Mouse (Mus musculus) midbrain, embryonic 10.5 days (tissue): Measurements from ENCODE around the gene Trrap. TPM values are rescaled to one million over a fixed set of nuclear protein-coding genes. Genes with fewer than 3 reads are reported as not detected.

Source experiments
- DNase-seq: peaks from one replicate; pipeline ENCODE4 v3.0.0-alpha.2; 2017; ENCODE audit warnings: low spot score
- H3K27ac ChIP-seq: fragments of 300-500 bp; sonication (generic); replicated peaks from 2 replicates; pipeline ENCODE4 v1.5.1; 2016; ENCODE audit warnings: mild to moderate bottlenecking
- H3K27me3 ChIP-seq: fragments of 300-500 bp; sonication (generic); 2 replicates; pipeline ENCODE4 v1.6.1; 2016; ENCODE audit warnings: low read depth, mild to moderate bottlenecking; ENCODE audit not compliant: poor library complexity, severe bottlenecking
- H3K36me3 ChIP-seq: fragments of 300-500 bp; sonication (generic); 2 replicates; pipeline ENCODE4 v1.6.1; 2016; ENCODE audit warnings: mild to moderate bottlenecking, moderate library complexity
- H3K4me1 ChIP-seq: fragments of 300-500 bp; sonication (generic); 2 replicates; pipeline ENCODE4 v1.6.1; 2016
- H3K4me3 ChIP-seq: fragments of 300-500 bp; sonication (generic); 2 replicates; pipeline ENCODE4 v1.5.1; 2016; ENCODE audit warnings: mild to moderate bottlenecking, moderate library complexity
- H3K9me3 ChIP-seq: fragments of 300-500 bp; sonication (generic); replicated peaks from 2 replicates; pipeline ENCODE4 v1.6.1; 2016; ENCODE audit warnings: mild to moderate bottlenecking
- WGBS: fragments of 180-500 bp; shearing (Covaris S2); methylation state at CpG from one replicate; pipeline ENCODE4 v1.1.7; 2016; 5-methylcytosine and 5-hydroxymethylcytosine counted together
- polyA plus RNA-seq: library from polyadenylated mRNA; unstranded; fragments of >200 nt; fragmentation: Nextera tagmentation; extraction: Ambion mirVana; gene quantifications from 2 replicates; pipeline ENCODE4 v1.2.1, GENCODE M21; 2016

Gene Trrap
- polyA plus RNA-seq, 1 experiment from 2014 or later = 69.8 TPM

- Histone ChIP-seq H3K4me1 (no peaks in the 10 kb centered on the region), H3K27ac (no peak overlapping the region), H3K27me3 (no peaks in the 10 kb centered on the region), H3K9me3 (0 out of 2 replicates have a peak, but pooled peaks cover 4% of the 10 kb centered on the region), H3K4me3 (no peak overlapping the region), H3K36me3 (peaks cover 99% of the 10 kb centered on the region)
- 87% methylated on average over 5 of the region's 5 CpGs for WGBS
- no peak for DNase-seq
Observed at GRCm38 (mm10) chr5:144853931-144854330, 86.4 kb downstream of the Trrap start.

- peaks cover 99% of the 10 kb centered on the region for H3K36me3 ChIP-seq
- no peak overlapping the region for H3K27ac ChIP-seq
- no peak for DNase-seq
- no peaks in the 10 kb centered on the region for H3K4me1 ChIP-seq
- WGBS = 82% methylated on average over 6 of the region's 6 CpGs
- H3K4me3 ChIP-seq = no peak overlapping the region
- H3K27me3 ChIP-seq = no peaks in the 10 kb centered on the region
- peaks cover 13% of the 10 kb centered on the region; the same call in 1 of the 2 replicates for H3K9me3 ChIP-seq
Observed at GRCm38 (mm10) chr5:144855936-144856335, 88.4 kb downstream of the Trrap start.

GRCm38 (mm10) chr5:144858527-144858926 lies 91.0 kb downstream of the Trrap start:
- WGBS = 98% methylated on average over 15 of the region's 15 CpGs
- Histone ChIP-seq H3K27ac (no peak overlapping the region), H3K36me3 (peaks cover 78% of the 10 kb centered on the region)

GRCm38 (mm10) chr5:144859284-144859683 lies 91.8 kb downstream of the Trrap start:
- Histone ChIP-seq H3K4me3 (no peak overlapping the region), H3K36me3 (peaks cover 71% of the 10 kb centered on the region), H3K27ac (no peak overlapping the region), H3K9me3 (peaks cover 14% of the 10 kb centered on the region; the same call in 1 of the 2 replicates), H3K4me1 (no peaks in the 10 kb centered on the region), H3K27me3 (no peaks in the 10 kb centered on the region)
- 98% methylated on average over 9 of the region's 9 CpGs for WGBS
- no peak for DNase-seq

More at GRCm38 (mm10) chr5:144858527-144858926, 91.0 kb downstream of the Trrap start:
- H3K4me3 ChIP-seq = no peak overlapping the region
- no peak for DNase-seq
- peaks cover 14% of the 10 kb centered on the region; the same call in 1 of the 2 replicates for H3K9me3 ChIP-seq
- no peaks in the 10 kb centered on the region for H3K27me3 ChIP-seq
- no peaks in the 10 kb centered on the region for H3K4me1 ChIP-seq

GRCm38 (mm10) chr5:144860913-144861312 lies 93.4 kb downstream of the Trrap start:
- peaks cover 14% of the 10 kb centered on the region; the same call in 1 of the 2 replicates for H3K9me3 ChIP-seq
- peaks cover 56% of the 10 kb centered on the region for H3K36me3 ChIP-seq
- no peaks in the 10 kb centered on the region for H3K27me3 ChIP-seq
- no peak overlapping the region for H3K4me3 ChIP-seq
- H3K4me1 ChIP-seq = no peaks in the 10 kb centered on the region
- no peak overlapping the region for H3K27ac ChIP-seq
- DNase-seq = no peak
- 95% methylated on average over 8 of the region's 8 CpGs for WGBS

GRCm38 (mm10) chr5:144866923-144867322 lies 99.4 kb downstream of the Trrap start:
- H3K4me3 ChIP-seq = no peak overlapping the region
- WGBS = 94% methylated on average over 8 of the region's 8 CpGs
- peaks cover 4% of the 10 kb centered on the region for H3K36me3 ChIP-seq
- no peaks in the 10 kb centered on the region for H3K4me1 ChIP-seq
- DNase-seq = no peak
- H3K27me3 ChIP-seq = no peaks in the 10 kb centered on the region
- H3K9me3 ChIP-seq = no peaks in the 10 kb centered on the region
- no peak overlapping the region for H3K27ac ChIP-seq

- Histone ChIP-seq H3K27me3 (no peaks in the 10 kb centered on the region), H3K27ac (no peak overlapping the region), H3K9me3 (no peaks in the 10 kb centered on the region), H3K36me3 (peaks cover 4% of the 10 kb centered on the region), H3K4me3 (no peak overlapping the region), H3K4me1 (peaks cover 6% of the 10 kb centered on the region; the same call in 1 of the 2 replicates)
- 68% methylated on average over 7 of the region's 7 CpGs for WGBS
- DNase-seq = no peak
Observed at GRCm38 (mm10) chr5:144869466-144869865, 101.9 kb downstream of the Trrap start.

- Histone ChIP-seq H3K27ac (no peak overlapping the region), H3K36me3 (peaks cover 4% of the 10 kb centered on the region), H3K4me3 (no peak overlapping the region), H3K9me3 (no peaks in the 10 kb centered on the region), H3K27me3 (no peaks in the 10 kb centered on the region), H3K4me1 (peaks cover 11% of the 10 kb centered on the region)
- 86% methylated on average over 7 of the region's 7 CpGs for WGBS
- DNase-seq = no peak
Observed at GRCm38 (mm10) chr5:144870782-144871181, 103.2 kb downstream of the Trrap start.

GRCm38 (mm10) chr5:144871775-144872174 lies 104.2 kb downstream of the Trrap start:
- no peak overlapping the region for H3K4me3 ChIP-seq

GRCm38 (mm10) chr5:144872326-144872725 lies 104.8 kb downstream of the Trrap start:
- no peak for DNase-seq
- peaks cover 11% of the 10 kb centered on the region for H3K4me1 ChIP-seq

More at GRCm38 (mm10) chr5:144871775-144872174, 104.2 kb downstream of the Trrap start:
- peaks cover 11% of the 10 kb centered on the region for H3K4me1 ChIP-seq
- no peaks in the 10 kb centered on the region for H3K27me3 ChIP-seq
- H3K27ac ChIP-seq = no peak overlapping the region
- DNase-seq = no peak
- no peaks in the 10 kb centered on the region for H3K9me3 ChIP-seq
- H3K36me3 ChIP-seq = peaks cover 2% of the 10 kb centered on the region
- 97% methylated on average over 1 of the region's 1 CpGs for WGBS

GRCm38 (mm10) chr5:144872867-144873266 lies 105.3 kb downstream of the Trrap start:
- DNase-seq = no peak
- WGBS = 76% methylated on average over 3 of the region's 3 CpGs
- no peaks in the 10 kb centered on the region for H3K27me3 ChIP-seq
- H3K27ac ChIP-seq = peak overlapping the region; percentile 13; the same call in 1 of the 2 replicates
- peaks cover 11% of the 10 kb centered on the region for H3K4me1 ChIP-seq
- peaks cover 13% of the 10 kb centered on the region for H3K36me3 ChIP-seq
- H3K9me3 ChIP-seq = no peaks in the 10 kb centered on the region
- H3K4me3 ChIP-seq = no peak overlapping the region

More at GRCm38 (mm10) chr5:144872326-144872725, 104.8 kb downstream of the Trrap start:
- H3K27me3 ChIP-seq = no peaks in the 10 kb centered on the region
- peak overlapping the region; percentile 13; the same call in 1 of the 2 replicates for H3K27ac ChIP-seq
- WGBS = 83% methylated on average over 5 of the region's 5 CpGs
- H3K9me3 ChIP-seq = no peaks in the 10 kb centered on the region
- peaks cover 8% of the 10 kb centered on the region for H3K36me3 ChIP-seq
- H3K4me3 ChIP-seq = no peak overlapping the region

GRCm38 (mm10) chr5:144875227-144875626 lies 107.7 kb downstream of the Trrap start:
- Histone ChIP-seq H3K4me1 (peaks cover 11% of the 10 kb centered on the region), H3K27me3 (no peaks in the 10 kb centered on the region), H3K36me3 (peaks cover 35% of the 10 kb centered on the region), H3K4me3 (no peak overlapping the region), H3K9me3 (no peaks in the 10 kb centered on the region), H3K27ac (no peak overlapping the region)
- no peak for DNase-seq
- 87% methylated on average over 6 of the region's 6 CpGs for WGBS

GRCm38 (mm10) chr5:144875892-144876291 lies 108.4 kb downstream of the Trrap start:
- Histone ChIP-seq H3K27ac (no peak overlapping the region), H3K9me3 (no peaks in the 10 kb centered on the region), H3K4me3 (no peak overlapping the region), H3K36me3 (peaks cover 42% of the 10 kb centered on the region), H3K4me1 (peaks cover 11% of the 10 kb centered on the region), H3K27me3 (no peaks in the 10 kb centered on the region)
- peak; percentile 64 for DNase-seq
- WGBS = 21% methylated on average over 13 of the region's 13 CpGs
